Mouse (Mus musculus): Measurements from ENCODE around the gene Lig4.

The Lig4 gene

DNA sequence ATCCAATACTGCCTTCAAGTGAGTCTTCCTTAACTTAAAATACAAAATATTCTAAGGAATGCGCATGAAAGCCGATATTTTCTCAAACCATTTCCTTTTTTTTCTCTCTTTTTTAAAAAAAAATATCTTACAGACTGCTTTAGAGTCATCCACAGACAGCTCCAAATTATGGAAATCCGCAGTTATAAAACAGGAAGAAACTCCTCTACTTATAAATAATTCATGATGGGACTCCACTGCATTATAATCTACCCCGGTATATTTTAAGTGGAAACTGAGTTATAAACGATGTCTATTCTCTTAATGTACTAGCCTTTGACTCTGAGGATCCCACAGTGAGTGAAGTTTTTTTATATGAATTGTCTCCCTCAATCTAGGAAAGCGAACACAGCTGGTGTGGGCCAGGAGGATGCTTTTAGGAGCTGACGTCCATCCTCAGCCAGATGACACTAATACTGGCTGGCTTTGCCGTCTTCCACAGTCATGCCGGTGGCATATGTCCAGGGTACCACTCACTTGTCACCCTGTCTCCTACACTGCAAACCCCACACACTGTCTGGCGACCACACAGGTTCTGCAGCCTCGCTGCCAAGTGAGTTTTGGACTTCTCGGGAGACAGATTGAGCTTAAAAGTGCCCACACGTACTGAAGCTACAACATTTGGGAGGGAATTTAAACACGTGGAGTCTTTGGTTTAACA lies 47.6 kb downstream of the Lig4 start:
- peak; percentile 41 for DNase-seq
